Mouse (Mus musculus) stomach, postnatal 0 days (tissue): ENCODE measurements at regions not wholly inside any gene's neighbourhood (a gene's known extent, or its start where the extent isn't known, plus 50 kb on each side); places are given as distances from the start of the nearest gene placed in this dataset.

Experiments used
- CTCF ChIP-seq: IDR thresholded peaks from 2 replicates; pipeline ENCODE4 v1.5.1; 2016; ENCODE audit warnings: antibody characterized with exemption, low read depth, mild to moderate bottlenecking, moderate library complexity
- EP300 ChIP-seq: optimal IDR thresholded peaks from 2 replicates; pipeline ENCODE3; 2016; ENCODE audit warnings: antibody characterized with exemption

- TF ChIP-seq CTCF (no peak), EP300 (no peak)
Observed at GRCm38 (mm10) chr1:152174464-152174863, 84.5 kb upstream of the 1700025G04Rik start.
